ENCODE assay signal across 8 mouse cellular contexts in genomic region chr2:33569240-33569639, GRCm38 (mm10).
DNase-seq lines count a peak whose midpoint lies in the region; ATAC-seq and TF ChIP-seq lines count a peak whose summit lies in the region.

No protein-coding gene starts in this region.

- TF ChIP-seq POLR2A in bone marrow macrophage, adult 2 months (IDR thresholded peaks at IDR 0.05; ENCODE audit: borderline replicate concordance, low read depth, low read length): no peak

- DNase-seq in gastrocnemius, postnatal 10 days: peak; percentile 48
- DNase-seq in gastrocnemius, postnatal 25 days: no peak
- peak; percentile 26 to 31 for DNase-seq in B cell, adult 2 months
- no peak for DNase-seq in right cerebral cortex, postnatal 36 days (ENCODE audit: low spot score in 2 of 2)
- DNase-seq in right cerebral cortex, adult 2 months (ENCODE audit: low spot score in 2 of 2): no peak

- no peak overlapping the region for H3K27ac ChIP-seq in bone marrow macrophage, adult 2 months (ENCODE audit: insufficient read depth, low read depth, low read length)
- 0 out of 2 replicates have a peak overlapping the region, but pooled peaks have one; percentile 17 for H3K27ac ChIP-seq in hindbrain, embryonic 16.5 days (ENCODE audit: low read depth, low read length)

- no peaks in the 10 kb centered on the region for H3K4me1 ChIP-seq in bone marrow macrophage, adult 2 months (ENCODE audit: control insufficient read depth, insufficient read depth, low read length)
- peaks cover 26% of the 10 kb centered on the region for H3K4me1 ChIP-seq in hindbrain, embryonic 16.5 days (ENCODE audit: control insufficient read depth, insufficient read depth, low read depth, low read length)

- peak; percentile 44 for TF ChIP-seq CTCF in bone marrow macrophage, adult 2 months (IDR thresholded peaks at IDR 0.05; ENCODE audit: low read depth, low read length)

- no peak overlapping the region for H3K4me3 ChIP-seq in bone marrow macrophage, adult 2 months (ENCODE audit: insufficient read depth, low read length)
- no peak overlapping the region for H3K4me3 ChIP-seq in hindbrain, embryonic 16.5 days (ENCODE audit: low read length)

- H3K9ac ChIP-seq in hindbrain, embryonic 16.5 days (ENCODE audit: low read depth, low read length): no peak overlapping the region; the same call in 1 of the 2 replicates

- H3K27me3 ChIP-seq in hindbrain, embryonic 16.5 days (replicated peaks; ENCODE audit: control insufficient read depth, insufficient read depth, low read length): peaks cover 6% of the 10 kb centered on the region

- H3K36me3 ChIP-seq in hindbrain, embryonic 16.5 days (ENCODE audit: control insufficient read depth, insufficient read depth, low read length): no peaks in the 10 kb centered on the region

- no peaks in the 10 kb centered on the region for H3K9me3 ChIP-seq in hindbrain, embryonic 16.5 days (ENCODE audit: control insufficient read depth, low read length)

- no peak for ATAC-seq in hindbrain, embryonic 16.5 days
- 0 out of 2 replicates have a peak, but pooled peaks have one; percentile 21 for ATAC-seq in monocyte, adult 5-6 weeks (replicated peaks; ENCODE audit: insufficient number of reproducible peaks, low FRiP score, low TSS enrichment, poor library complexity, severe bottlenecking)

- H3K4me2 ChIP-seq in hindbrain, embryonic 16.5 days (ENCODE audit: low read length): peak overlapping the region; percentile 8; the same call in 1 of the 2 replicates

- WGBS in hindbrain, embryonic 16.5 days: 27% methylated on average over 9 of the region's 9 CpGs

Comparison
In these comparisons a context has a peak if more than half of its experiments do, and no peak if none do; other contexts are left out.
1. DNase-seq: peak in gastrocnemius, postnatal 10 days (single experiment) and B cell, adult 2 months (2 of 2); none in gastrocnemius, postnatal 25 days (single experiment), right cerebral cortex, postnatal 36 days (0 of 2) and right cerebral cortex, adult 2 months (0 of 2).